ENCODE assay signal across 11 mouse cellular contexts in genomic region chr14:25017860-25018259, GRCm38 (mm10).
DNase-seq lines count a peak whose midpoint lies in the region; ATAC-seq and TF ChIP-seq lines count a peak whose summit lies in the region.
"Had no signal": no experiment of that assay in that cellular context is flagged by ENCODE, and none has a peak within 500 bp of the region (broad histone marks: within the 10 kb centered on the region; RNA-seq: fewer than 3 reads in every experiment).

No protein-coding gene starts in this region.

- H3K9me3 ChIP-seq in heart, embryonic 14.5 days (ENCODE audit: control insufficient read depth, low read length), result no peaks in the 10 kb centered on the region
- H3K9me3 ChIP-seq in hindbrain, postnatal 0 days (ENCODE audit: low read length), result no peaks in the 10 kb centered on the region
- H3K9me3 ChIP-seq: forebrain, embryonic 12.5 days had no signal

- H3K9ac ChIP-seq in heart, embryonic 14.5 days (ENCODE audit: low read length), result no peak overlapping the region
- H3K9ac ChIP-seq in hindbrain, postnatal 0 days (replicated peaks; ENCODE audit: low read length), result no peak overlapping the region
- H3K9ac ChIP-seq: forebrain, embryonic 12.5 days had no signal

- no peak for TF ChIP-seq POLR2A in thymus, adult 2 months (IDR thresholded peaks at IDR 0.05; ENCODE audit: control insufficient read depth, extremely low read depth, insufficient read depth, low read length, poor library complexity)

- intact Hi-C loops in heart, postnatal 25 days (cut with DNase I), result no loop called here
- intact Hi-C loops in left cerebral cortex, postnatal 36 days (cut with DNase I), result loop anchor here (2.0 to 10.0 kb wide), 2 partner anchors 439 to 513 kb away; no protein-coding TSS in a partner anchor

- no peak for TF ChIP-seq CTCF in thymus, adult 2 months (IDR thresholded peaks at IDR 0.05; ENCODE audit: borderline replicate concordance, control insufficient read depth, extremely low read depth, insufficient read depth, low read length, poor library complexity)
- peak; percentile 71 for TF ChIP-seq CTCF in hindbrain, postnatal 0 days (IDR thresholded peaks at IDR 0.05; ENCODE audit: low read depth)

- H3K27me3 ChIP-seq in heart, embryonic 14.5 days (ENCODE audit: control insufficient read depth, insufficient read depth, low read length), result no peaks in the 10 kb centered on the region
- H3K27me3 ChIP-seq in thymus, adult 2 months (ENCODE audit: control insufficient read depth, insufficient read depth, low read length), result no peaks in the 10 kb centered on the region
- no peaks in the 10 kb centered on the region for H3K27me3 ChIP-seq in hindbrain, postnatal 0 days (ENCODE audit: insufficient read depth, low read length)
- H3K27me3 ChIP-seq: forebrain, embryonic 12.5 days had no signal

- 69% methylated on average over 5 of the region's 5 CpGs for WGBS in heart, embryonic 14.5 days
- 83% methylated on average over 5 of the region's 5 CpGs for WGBS in thymus, adult 2 months
- 72% methylated on average over 5 of the region's 5 CpGs for WGBS in hindbrain, postnatal 0 days

- H3K4me1 ChIP-seq in heart, embryonic 14.5 days (ENCODE audit: control insufficient read depth in 2 of 2, insufficient read depth in 2 of 2, low read length in 2 of 2), result peaks cover 12% of the 10 kb centered on the region in 2 experiments
- H3K4me1 ChIP-seq in thymus, adult 2 months (replicated peaks; ENCODE audit: control insufficient read depth, insufficient read depth, low read length), result no peaks in the 10 kb centered on the region
- H3K4me1 ChIP-seq in hindbrain, postnatal 0 days (ENCODE audit: insufficient read depth, low read length), result peaks cover 9% of the 10 kb centered on the region

- no peak for DNase-seq in heart, postnatal 25 days (ENCODE audit: low spot score)
- peak; percentile 14 for DNase-seq in thymus, adult 2 months
- no peak for DNase-seq in thymus, adult 18-20 months
- no peak for DNase-seq in hindbrain, postnatal 0 days (ENCODE audit: low spot score)
- peak; percentile 68 for DNase-seq in thymus, postnatal 4 days
- DNase-seq in left cerebral cortex, postnatal 36 days (ENCODE audit: low spot score in 2 of 2), result no peak
- no peak for DNase-seq in kidney, adult 9 months
- DNase-seq: kidney, adult 18-20 months had no signal

- H3K27ac ChIP-seq in heart, embryonic 14.5 days (replicated peaks in 1 of 2; ENCODE audit: control insufficient read depth in 1 of 2, insufficient read depth in 1 of 2, low read depth in 2 of 2, low read length in 2 of 2), result no peak overlapping the region
- no peak overlapping the region for H3K27ac ChIP-seq in thymus, adult 2 months (ENCODE audit: control insufficient read depth, insufficient read depth, low read length)
- H3K27ac ChIP-seq in hindbrain, postnatal 0 days, result no peak overlapping the region
- H3K27ac ChIP-seq: forebrain, embryonic 12.5 days; macrophage had no signal

- no peak overlapping the region for H3K4me3 ChIP-seq in heart, embryonic 14.5 days (ENCODE audit: control insufficient read depth in 1 of 2, insufficient read depth in 1 of 2, low read depth in 1 of 2, low read length in 2 of 2)
- H3K4me3 ChIP-seq in thymus, adult 2 months (ENCODE audit: control insufficient read depth, insufficient read depth, low read length), result no peak overlapping the region
- no peak overlapping the region for H3K4me3 ChIP-seq in hindbrain, postnatal 0 days (ENCODE audit: low read length)
- H3K4me3 ChIP-seq: forebrain, embryonic 12.5 days had no signal

- H3K4me2 ChIP-seq in heart, embryonic 14.5 days (ENCODE audit: low read length), result no peak overlapping the region
- no peak overlapping the region for H3K4me2 ChIP-seq in hindbrain, postnatal 0 days (ENCODE audit: low read depth, low read length)
- H3K4me2 ChIP-seq: forebrain, embryonic 12.5 days had no signal

- ATAC-seq in heart, embryonic 14.5 days (ENCODE audit: insufficient number of reproducible peaks, insufficient read depth, low FRiP score, low read depth), result peak; percentile 28; the same call in 1 of the 2 replicates
- ATAC-seq in hindbrain, postnatal 0 days, result no peak

- no peaks in the 10 kb centered on the region for H3K36me3 ChIP-seq in heart, embryonic 14.5 days (ENCODE audit: control insufficient read depth, insufficient read depth, low read length)
- no peaks in the 10 kb centered on the region for H3K36me3 ChIP-seq in thymus, adult 2 months (ENCODE audit: control insufficient read depth, insufficient read depth, low read length)
- H3K36me3 ChIP-seq in hindbrain, postnatal 0 days (ENCODE audit: insufficient read depth, low read length), result no peaks in the 10 kb centered on the region
- H3K36me3 ChIP-seq: forebrain, embryonic 12.5 days had no signal

Comparison
In these comparisons a context has a peak if more than half of its experiments do, and no peak if none do; other contexts are left out.
1. DNase-seq: peak in thymus, adult 2 months (single experiment) and thymus, postnatal 4 days (single experiment); none in heart, postnatal 25 days (single experiment), thymus, adult 18-20 months (0 of 2), hindbrain, postnatal 0 days (single experiment), left cerebral cortex, postnatal 36 days (0 of 2) and kidney, adult 9 months (single experiment).